Mouse (Mus musculus): ENCODE data around the gene Gm8229. TPM values are rescaled to one million over a fixed set of nuclear protein-coding genes. Genes with fewer than 3 reads are reported as not detected.

Gene Gm8229
- polyA plus RNA-seq (2017; shearing (Covaris generic)) = not detected

DNA sequence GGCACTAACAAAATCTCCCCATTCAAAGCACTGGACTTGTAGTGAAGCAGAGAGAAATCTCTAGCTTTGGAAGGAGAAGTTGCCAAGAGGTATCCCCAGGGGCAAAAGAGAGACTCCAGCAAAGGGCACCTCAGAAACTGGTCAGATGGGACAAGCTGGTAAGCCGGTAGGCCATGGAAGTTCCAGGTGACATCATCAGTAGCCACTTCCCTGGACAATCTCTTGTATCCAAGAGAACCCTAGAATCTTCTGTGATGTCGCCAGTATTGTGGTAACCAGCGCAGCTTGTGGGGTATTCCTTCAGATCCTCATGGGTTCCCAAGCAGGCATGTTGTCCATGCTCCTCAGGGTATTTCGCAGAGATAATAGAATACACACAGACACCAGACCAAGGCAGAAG lies at the start of gene Gm8229:
Gene Gm8229, plus strand, starts transcription at position 301 of the 400 bp plus-strand sequence.

DNA sequence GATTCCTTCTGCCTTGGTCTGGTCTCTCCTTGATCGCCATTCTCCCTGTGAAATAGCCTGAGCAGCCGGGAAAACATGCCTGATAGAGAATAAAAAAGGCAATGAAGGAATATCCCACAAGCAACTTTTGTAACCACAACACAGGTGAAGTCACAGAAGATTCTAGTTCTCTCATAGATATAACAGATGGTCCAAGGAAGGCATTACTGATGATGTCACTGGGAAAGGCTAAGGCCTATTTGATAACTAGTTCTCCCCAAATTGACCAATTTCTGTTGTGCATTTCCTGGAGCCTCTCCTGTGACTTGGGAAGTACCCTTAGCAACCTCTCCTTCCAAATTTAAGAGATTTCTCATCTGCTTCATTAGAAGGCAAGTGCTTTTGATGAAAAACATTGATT lies 26.7 kb upstream of the Gm8229 start, which contains the start of gene Gm5930:
Gene Gm5930, minus strand, starts transcription at position 101 of the 400 bp plus-strand sequence.

DNA sequence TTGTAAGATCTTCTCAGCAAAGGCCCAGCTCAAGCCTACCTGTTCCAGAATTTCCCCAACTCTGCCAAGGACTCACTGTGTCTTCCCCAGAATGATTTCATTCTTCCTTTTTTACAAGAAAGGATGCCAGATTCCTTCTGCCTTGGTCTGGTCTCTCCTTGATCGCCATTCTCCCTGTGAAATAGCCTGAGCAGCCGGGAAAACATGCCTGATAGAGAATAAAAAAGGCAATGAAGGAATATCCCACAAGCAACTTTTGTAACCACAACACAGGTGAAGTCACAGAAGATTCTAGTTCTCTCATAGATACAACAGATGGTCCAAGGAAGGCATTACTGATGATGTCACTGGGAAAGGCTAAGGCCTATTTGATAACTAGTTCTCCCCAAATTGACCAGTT lies 45.4 kb downstream of the Gm8229 start, which contains the start of gene Gm3371:
Gene Gm3371, minus strand, starts transcription at position 101 of the 400 bp plus-strand sequence.

Other genes starting within 250 kb of the Gm8229 start
- gene Gm3327, start 241.5 kb upstream of the Gm8229 start, polyA plus RNA-seq (2017; shearing (Covaris generic)) = not detected
- gene Gm8212, start 167.7 kb upstream of the Gm8229 start, polyA plus RNA-seq (2017; shearing (Covaris generic)) = not detected
- gene 4930503E14Rik, start 152.1 kb upstream of the Gm8229 start, polyA plus RNA-seq (2017; shearing (Covaris generic)) = under 1 TPM in 1 of 2 experiments, not detected in 1; 0.44 TPM
- gene Gm8220, start 79.8 kb upstream of the Gm8229 start, polyA plus RNA-seq (2017; shearing (Covaris generic)) = not detected
- gene Gm5930, start 26.8 kb upstream of the Gm8229 start, polyA plus RNA-seq (2017; shearing (Covaris generic)) = not detected
- not detected for gene Gm3371, start 45.3 kb downstream of the Gm8229 start, polyA plus RNA-seq (2017; shearing (Covaris generic))
- gene Gm8232, start 68.3 kb downstream of the Gm8229 start, polyA plus RNA-seq (2017; shearing (Covaris generic)) = under 1 TPM in 1 of 2 experiments, not detected in 1; 0.29 TPM
- under 1 TPM in 1 of 2 experiments, not detected in 1; 0.15 TPM for gene BC061237, start 127.1 kb downstream of the Gm8229 start, polyA plus RNA-seq (2017; shearing (Covaris generic))
- gene Gm17093, start 152.9 kb downstream of the Gm8229 start, polyA plus RNA-seq (2017; shearing (Covaris generic)) = not detected
- not detected for gene Gm8247, start 217.8 kb downstream of the Gm8229 start, polyA plus RNA-seq (2017; shearing (Covaris generic))